Mouse (Mus musculus) limb, embryonic 14.5 days (tissue): Measurements from ENCODE around the gene Itpk1. TPM values are rescaled to one million over a fixed set of nuclear protein-coding genes. Genes with fewer than 3 reads are reported as not detected.

Source experiments
- ATAC-seq: fragments of 200-750 bp; cut with Nextera tagmentation; 2 replicates; pipeline ENCODE4 v1.8.0; 2017; ENCODE audit warnings: low read depth, moderate number of reproducible peaks, moderate TSS enrichment; ENCODE audit not compliant: low FRiP score
- DNase-seq: peaks from one replicate; pipeline ENCODE4 v3.0.0-alpha.2; 2015; ENCODE audit warnings: low spot score
- H3K27ac ChIP-seq: fragments of 300-500 bp; sonication (generic); replicated peaks from 2 replicates; pipeline ENCODE4 v1.5.1; 2014; ENCODE audit warnings: low read depth, mild to moderate bottlenecking, low read length, moderate library complexity, mixed read lengths
- H3K27me3 ChIP-seq: fragments of 300-500 bp; sonication (generic); 2 replicates; pipeline ENCODE4 v1.6.1; 2014; ENCODE audit warnings: low read length, mixed read lengths; ENCODE audit not compliant: control insufficient read depth, insufficient read depth
- H3K36me3 ChIP-seq: fragments of 300-500 bp; sonication (generic); 2 replicates; pipeline ENCODE4 v1.6.1; 2014; ENCODE audit warnings: mild to moderate bottlenecking, low read length, moderate library complexity, mixed read lengths; ENCODE audit not compliant: control insufficient read depth, insufficient read depth
- H3K4me1 ChIP-seq: fragments of 300-500 bp; sonication (generic); 2 replicates; pipeline ENCODE4 v1.6.1; 2014; ENCODE audit warnings: antibody characterized with exemption, low read length, mixed read lengths; ENCODE audit not compliant: control insufficient read depth, insufficient read depth
- H3K4me2 ChIP-seq: fragments of 300-500 bp; sonication (generic); replicated peaks from 2 replicates; pipeline ENCODE4 v1.6.1; 2014; ENCODE audit warnings: low read depth, mild to moderate bottlenecking, low read length, moderate library complexity; ENCODE audit not compliant: severe bottlenecking
- H3K4me3 ChIP-seq: fragments of 300-500 bp; sonication (generic); replicated peaks from 2 replicates; pipeline ENCODE4 v1.5.1; 2014; ENCODE audit warnings: low read length
- H3K9ac ChIP-seq: fragments of 300-500 bp; sonication (generic); 2 replicates; pipeline ENCODE4 v1.6.1; 2014; ENCODE audit warnings: mild to moderate bottlenecking, low read depth, low read length, moderate library complexity; ENCODE audit not compliant: severe bottlenecking
- H3K9me3 ChIP-seq: fragments of 300-500 bp; sonication (generic); 2 replicates; pipeline ENCODE4 v1.6.1; 2016; ENCODE audit warnings: low read length; ENCODE audit not compliant: control insufficient read depth
- POLR2A ChIP-seq: fragments of 200-500 bp; IDR thresholded peaks from 2 replicates; pipeline ENCODE4 v1.8.0; 2012; ENCODE audit warnings: inconsistent platforms, mild to moderate bottlenecking, moderate library complexity, borderline replicate concordance; ENCODE audit not compliant: insufficient read depth, insufficient read length; ENCODE audit errors: extremely low read depth
- WGBS: fragments of 180-500 bp; shearing (Covaris S2); extraction: QIAGEN DNeasy Blood & Tissue Kit; methylation state at CpG from one replicate; pipeline ENCODE4 v1.1.7; 2014; 5-methylcytosine and 5-hydroxymethylcytosine counted together
- polyA plus RNA-seq, 2 experiments: library from polyadenylated mRNA; depleted of rRNA in 1 of 2; stranded (reverse) in 1 of 2; unstranded in 1 of 2; fragments of >200 nt; fragmentation: Nextera tagmentation in 1 of 2; extraction: Ambion mirVana in 1 of 2; gene quantifications; 2 replicates each; pipeline versions ENCODE4 v1.2.1 to v1.2.3; 2012 to 2014

Gene Itpk1
- polyA plus RNA-seq, 2 experiments: 8.3 to 10.3 TPM

DNA sequence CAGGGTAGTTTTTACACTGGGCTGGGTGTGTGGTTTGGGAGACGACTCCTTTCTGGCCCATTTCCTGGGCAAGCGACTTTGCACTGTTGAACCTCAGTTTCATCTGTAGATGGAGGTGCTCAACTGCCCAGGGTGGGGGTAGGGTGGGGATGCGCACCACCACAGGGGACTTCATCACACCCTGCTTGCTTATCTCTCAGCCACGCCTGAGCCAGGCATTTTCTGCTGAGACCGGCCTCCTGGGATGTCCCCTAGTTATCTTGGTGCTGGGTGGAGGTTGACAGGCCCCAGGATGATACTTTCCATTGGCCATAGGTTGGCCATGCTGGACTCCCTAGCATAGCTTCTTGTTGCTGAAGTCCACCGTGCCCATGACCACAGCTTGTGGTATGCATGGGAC is 139.6 kb downstream of the Itpk1 start:
- Histone ChIP-seq H3K27ac (no peak overlapping the region), H3K4me3 (no peak overlapping the region), H3K9ac (no peak overlapping the region), H3K4me2 (no peak overlapping the region), H3K27me3 (no peaks in the 10 kb centered on the region), H3K4me1 (no peaks in the 10 kb centered on the region), H3K36me3 (peaks cover 2% of the 10 kb centered on the region), H3K9me3 (no peaks in the 10 kb centered on the region)
- DNase-seq: no peak
- ATAC-seq: no peak
- 81% methylated on average over 6 of the region's 6 CpGs for WGBS
- TF ChIP-seq POLR2A: no peak

DNA sequence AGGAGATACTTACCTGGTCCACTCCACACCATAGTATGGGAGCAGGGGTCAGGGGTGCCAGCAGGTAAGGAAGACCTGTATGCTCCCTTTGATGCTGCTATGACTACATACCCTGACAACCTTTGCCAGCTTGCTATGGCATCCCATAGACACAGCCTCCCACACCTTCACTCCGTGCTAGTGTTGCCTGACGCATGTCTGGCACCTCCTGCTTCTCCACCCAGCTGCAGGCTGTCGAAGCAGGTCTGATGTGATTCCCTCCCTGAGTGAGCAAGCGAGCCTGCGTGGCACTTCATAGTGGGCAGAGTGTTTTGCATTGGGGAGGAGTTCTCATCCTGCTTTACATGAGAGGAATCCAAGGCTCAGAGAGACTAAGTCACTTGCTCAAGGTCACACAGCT is 147.4 kb downstream of the Itpk1 start:
- peaks cover 22% of the 10 kb centered on the region for H3K27me3 ChIP-seq
- no peak for TF ChIP-seq POLR2A
- H3K36me3 ChIP-seq: no peaks in the 10 kb centered on the region
- no peaks in the 10 kb centered on the region for H3K9me3 ChIP-seq
- no peak overlapping the region for H3K27ac ChIP-seq
- no peak for DNase-seq
- no peak overlapping the region for H3K4me2 ChIP-seq
- no peak overlapping the region for H3K9ac ChIP-seq
- 81% methylated on average over 5 of the region's 5 CpGs for WGBS
- H3K4me1 ChIP-seq: no peaks in the 10 kb centered on the region
- no peak for ATAC-seq
- H3K4me3 ChIP-seq: no peak overlapping the region

- Histone ChIP-seq H3K36me3 (no peaks in the 10 kb centered on the region), H3K4me2 (no peak overlapping the region), H3K27me3 (peaks cover 22% of the 10 kb centered on the region), H3K4me1 (no peaks in the 10 kb centered on the region), H3K4me3 (no peak overlapping the region), H3K9ac (no peak overlapping the region), H3K27ac (no peak overlapping the region), H3K9me3 (no peaks in the 10 kb centered on the region)
- DNase-seq (no peak), ATAC-seq (no peak)
- 60% methylated on average over 3 of the region's 3 CpGs for WGBS
- no peak for TF ChIP-seq POLR2A
Observed at GRCm38 (mm10) chr12:102555850-102556249, 148.9 kb downstream of the Itpk1 start.

DNA sequence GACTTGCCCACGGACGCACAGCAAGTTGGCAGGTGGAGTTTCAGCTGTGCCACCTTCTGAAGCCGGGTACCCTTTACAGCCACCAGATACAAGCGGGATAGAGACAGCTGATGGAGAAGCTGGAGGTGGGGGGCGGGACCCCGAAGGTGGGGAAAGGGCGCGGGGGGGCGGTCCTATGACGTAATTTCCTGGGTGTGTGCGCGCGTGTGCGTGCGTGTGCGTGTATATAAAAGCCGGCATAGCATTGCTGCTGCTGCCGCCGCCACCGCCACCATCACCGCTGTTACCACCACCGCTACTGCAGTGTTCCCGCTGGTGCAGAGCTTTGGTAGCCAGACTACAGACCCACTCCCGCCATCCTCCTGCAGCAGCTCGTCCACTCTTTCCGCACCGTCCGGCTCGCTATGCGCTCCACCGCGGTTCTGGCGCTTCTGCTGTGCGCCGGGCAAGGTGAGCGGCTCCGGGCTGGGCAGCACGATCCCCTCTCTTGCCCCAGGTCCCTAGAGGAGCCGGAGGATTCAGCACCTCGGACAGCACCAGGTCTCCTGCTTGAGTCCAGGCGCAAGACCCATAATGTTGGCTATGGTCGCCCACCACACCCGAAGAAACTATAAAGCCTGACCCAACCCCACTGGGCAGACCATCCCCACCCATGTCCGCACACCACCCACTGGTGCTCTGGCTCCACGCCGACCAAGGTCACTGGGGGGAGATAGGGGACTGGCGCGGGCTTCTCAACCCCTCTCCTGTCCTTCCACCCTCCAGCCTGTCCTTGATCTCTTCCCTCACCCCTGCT is 149.8 kb downstream of the Itpk1 start, which contains the start of gene Chga:
Gene Chga (plus strand): TSS at position 249 of the 796 bp plus-strand sequence.
- H3K27ac ChIP-seq: no peak within 1 kb of the TSS
- peak within 1 kb of the TSS; percentile 35; the same call in 1 of the 2 replicates for H3K4me2 ChIP-seq
- peak within 1 kb of the TSS; percentile 25 for H3K4me3 ChIP-seq
- DNase-seq: peak; percentile 87
- H3K27me3 ChIP-seq: peaks cover 22% of the 10 kb centered on the region
- H3K36me3 ChIP-seq: no peaks in the 10 kb centered on the region
- peak; percentile 70; the same call in 1 of the 2 replicates for ATAC-seq
- H3K4me1 ChIP-seq: no peaks in the 10 kb centered on the region
- H3K9ac ChIP-seq: no peak within 1 kb of the TSS
- no peak for TF ChIP-seq POLR2A
- WGBS: 4% methylated on average over 32 of the region's 48 CpGs
- H3K9me3 ChIP-seq: no peaks in the 10 kb centered on the region

DNA sequence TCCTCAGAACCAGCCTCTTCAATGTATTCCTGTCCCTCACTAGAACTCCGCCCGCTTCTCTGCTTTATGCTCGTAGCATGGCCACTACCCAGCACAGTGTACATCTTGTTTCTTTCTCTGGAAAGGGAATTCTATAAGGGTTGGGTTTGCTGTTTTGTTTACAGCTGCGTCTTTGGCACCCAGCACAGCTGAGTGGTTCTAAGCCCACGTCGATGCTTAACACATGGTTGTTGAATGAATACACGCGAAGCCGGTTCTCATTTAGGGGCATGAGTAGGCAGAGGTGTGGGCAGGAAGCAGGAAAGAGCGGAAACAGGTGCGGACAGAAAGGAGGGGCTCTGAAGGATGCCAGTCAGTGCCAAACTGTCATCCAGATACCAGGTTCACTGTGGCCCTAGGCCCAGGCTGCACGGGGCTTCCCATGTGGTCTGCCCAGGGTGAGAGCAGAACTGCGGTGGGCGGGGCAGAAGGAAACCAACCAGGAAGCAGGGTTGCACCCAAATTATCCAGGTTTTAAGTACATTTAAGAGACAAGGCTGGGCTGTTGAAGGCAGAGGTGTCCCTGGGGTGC is 150.9 kb downstream of the Itpk1 start:
- H3K4me3 ChIP-seq: no peak overlapping the region
- H3K27me3 ChIP-seq: peaks cover 22% of the 10 kb centered on the region
- H3K4me1 ChIP-seq: no peaks in the 10 kb centered on the region
- no peak for ATAC-seq
- WGBS: 72% methylated on average over 14 of the region's 14 CpGs
- H3K36me3 ChIP-seq: no peaks in the 10 kb centered on the region
- H3K4me2 ChIP-seq: no peak overlapping the region
- H3K9me3 ChIP-seq: no peaks in the 10 kb centered on the region
- no peak for DNase-seq
- no peak overlapping the region for H3K9ac ChIP-seq
- no peak overlapping the region for H3K27ac ChIP-seq
- no peak for TF ChIP-seq POLR2A
